Mouse (Mus musculus): ENCODE measurements around the gene Pdia2.
A peak's percentile ranks its signal among the peaks of the same experiment; 100 is the strongest.

Pdia2 gene

DNA sequence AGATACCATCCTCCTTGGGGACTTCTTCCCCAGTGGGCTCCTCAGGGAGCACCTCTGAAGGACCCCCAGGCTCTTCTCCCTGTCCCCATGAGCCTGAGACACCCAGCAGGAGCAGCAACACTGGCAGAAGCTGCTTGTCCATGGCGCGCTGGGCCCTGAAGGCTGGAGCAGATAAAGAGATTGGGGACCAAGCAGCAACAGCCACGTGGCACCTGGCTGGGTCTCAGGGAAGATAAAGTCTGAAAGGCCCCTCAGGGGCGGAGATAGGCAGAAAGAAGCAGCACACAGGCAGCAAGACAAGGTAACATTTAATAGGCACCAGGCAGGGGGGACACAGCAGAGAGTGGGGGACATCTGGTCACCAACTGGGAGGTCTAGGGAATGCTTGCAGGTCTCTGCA lies at the start of gene Pdia2:
Gene Pdia2, minus strand, starts transcription at position 196 of the 400 bp plus-strand sequence.
- Histone ChIP-seq H3K36me3 (ENCODE audit: control insufficient read depth, insufficient read depth, low read length, poor library complexity, severe bottlenecking) (peaks cover 2% of the 10 kb centered on the region), H3K27me3 (ENCODE audit: control insufficient read depth, insufficient read depth, low read length, poor library complexity, severe bottlenecking) (no peaks in the 10 kb centered on the region)
- no peak for DNase-seq (ENCODE audit: low read depth, low spot score)

DNA sequence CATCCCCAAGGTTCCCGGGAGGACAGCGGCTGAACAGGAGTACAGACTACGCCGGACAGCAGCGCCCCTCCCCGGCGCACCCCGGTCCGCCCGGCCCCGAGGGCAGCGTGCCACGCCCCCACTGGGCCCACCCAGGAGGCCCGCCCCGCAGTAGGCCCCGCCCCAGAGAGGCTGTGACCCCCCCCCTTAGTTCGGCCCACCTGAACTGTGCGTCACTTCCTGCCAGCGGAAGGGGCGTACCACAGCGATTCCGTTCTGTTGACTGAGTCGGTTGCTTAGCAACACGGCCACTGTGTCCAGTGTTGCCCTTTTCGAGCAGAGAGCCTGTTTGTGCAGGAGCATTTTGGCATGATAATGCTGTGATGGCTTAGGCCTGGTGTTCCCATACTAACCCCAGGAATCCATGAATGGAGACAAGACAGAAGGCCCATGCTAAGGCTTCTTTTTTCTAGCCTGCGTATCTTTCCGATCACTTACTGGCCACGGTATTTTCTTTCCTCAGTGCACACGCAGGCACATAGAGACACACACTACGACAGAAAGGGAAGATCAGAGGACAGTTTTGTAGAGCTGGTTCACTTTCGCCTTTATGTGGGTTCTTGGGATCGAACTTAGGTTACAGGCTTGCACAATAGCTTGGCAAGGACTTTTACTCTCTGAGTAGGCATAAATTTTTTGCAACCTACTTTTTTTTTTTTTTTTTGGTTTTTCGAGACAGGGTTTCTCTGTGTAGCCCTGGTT lies 45.4 kb upstream of the Pdia2 start, which contains the start of gene Fam234a:
Gene Fam234a, minus strand, starts transcription at position 142 of the 741 bp plus-strand sequence.
- no peaks in the 10 kb centered on the region for H3K27me3 ChIP-seq (ENCODE audit: control insufficient read depth, insufficient read depth, low read length, poor library complexity, severe bottlenecking)
- H3K36me3 ChIP-seq (ENCODE audit: control insufficient read depth, insufficient read depth, low read length, poor library complexity, severe bottlenecking) = no peaks in the 10 kb centered on the region
- peak; percentile 96 for DNase-seq (ENCODE audit: low read depth, low spot score)

DNA sequence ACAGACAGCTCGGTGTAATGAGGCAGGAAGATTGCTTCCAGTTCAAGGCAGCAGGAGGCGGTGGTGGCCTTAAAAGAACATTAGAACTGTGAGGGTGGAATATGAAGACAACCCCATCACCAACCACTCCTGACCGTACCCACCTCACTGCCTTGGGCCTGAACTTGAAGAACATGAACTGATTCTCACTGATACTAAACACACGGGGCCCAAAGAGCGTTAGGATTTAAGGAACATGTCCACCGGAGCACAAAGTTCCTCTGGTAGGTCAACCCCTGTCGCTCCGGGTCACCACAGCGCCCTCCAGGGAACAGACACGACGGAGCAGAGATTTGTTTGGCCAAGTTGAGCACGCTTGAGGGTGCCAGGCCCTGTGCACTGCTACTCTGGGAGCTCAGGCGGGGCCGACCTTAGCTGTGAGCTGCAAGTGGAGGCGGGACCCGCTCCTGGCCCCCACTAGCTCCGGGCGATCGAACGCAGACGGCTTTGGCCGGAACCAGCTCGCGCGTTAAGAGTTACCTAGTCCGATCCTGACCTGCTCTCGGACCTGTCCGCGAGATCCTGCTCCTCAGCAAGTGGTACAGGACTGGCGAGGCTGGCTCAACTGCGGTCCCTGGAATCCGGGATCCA lies 44.7 kb upstream of the Pdia2 start:
- no peaks in the 10 kb centered on the region for H3K36me3 ChIP-seq (ENCODE audit: control insufficient read depth, insufficient read depth, low read length, poor library complexity, severe bottlenecking)
- peak; percentile 77 for DNase-seq (ENCODE audit: low read depth, low spot score)
- no peaks in the 10 kb centered on the region for H3K27me3 ChIP-seq (ENCODE audit: control insufficient read depth, insufficient read depth, low read length, poor library complexity, severe bottlenecking)

DNA sequence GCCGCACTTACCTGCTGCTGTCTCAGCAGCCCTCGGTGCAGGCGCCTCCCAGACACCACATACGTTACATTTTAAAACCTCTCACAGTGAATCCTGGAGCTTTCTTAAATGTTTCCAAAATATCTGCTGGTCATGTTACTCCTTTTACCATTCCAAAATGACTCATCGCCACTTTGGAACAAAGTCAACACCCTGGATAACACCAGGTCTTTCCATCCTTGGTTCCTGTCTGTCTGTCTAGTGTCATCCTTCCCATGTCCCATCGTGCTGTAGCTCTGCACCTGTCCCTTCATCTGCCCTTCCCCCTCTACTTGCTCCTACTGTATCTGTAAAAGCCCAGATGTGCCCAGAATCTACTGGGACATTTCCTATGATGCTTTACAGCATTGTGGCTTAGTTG lies 42.1 kb upstream of the Pdia2 start:
- DNase-seq (ENCODE audit: low read depth, low spot score) = no peak
- no peaks in the 10 kb centered on the region for H3K27me3 ChIP-seq (ENCODE audit: control insufficient read depth, insufficient read depth, low read length, poor library complexity, severe bottlenecking)
- H3K36me3 ChIP-seq (ENCODE audit: control insufficient read depth, insufficient read depth, low read length, poor library complexity, severe bottlenecking) = no peaks in the 10 kb centered on the region

DNA sequence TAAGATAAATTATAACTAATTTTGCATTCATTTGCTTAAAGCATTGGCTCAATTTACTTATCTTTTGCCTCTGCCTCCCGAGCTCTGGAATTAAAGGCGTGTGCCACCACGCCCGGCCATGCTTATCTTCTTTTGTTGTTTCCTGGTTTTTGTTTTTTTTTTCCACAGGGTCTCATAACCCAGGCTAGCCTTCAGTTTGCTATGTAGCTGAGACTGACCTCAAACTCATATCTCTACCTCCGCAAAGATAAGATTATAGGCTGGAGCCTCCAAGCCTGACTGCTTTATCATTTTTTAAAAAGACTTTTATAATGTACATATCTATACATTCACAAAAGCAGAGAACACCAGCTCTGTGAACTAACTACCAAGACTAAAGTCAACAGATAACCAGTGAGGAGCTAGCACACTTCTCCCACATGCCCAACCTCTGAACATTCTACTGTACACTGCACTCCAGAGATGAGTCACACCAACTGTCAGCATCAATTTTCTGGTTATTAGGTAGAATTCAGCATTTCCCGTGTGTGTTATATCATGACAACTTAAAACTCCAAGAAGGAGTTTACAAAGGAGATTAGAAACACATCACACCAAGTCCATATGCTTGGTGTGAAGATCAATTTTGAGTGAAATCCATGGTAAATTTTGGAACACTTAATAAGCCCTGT lies 41.4 kb upstream of the Pdia2 start:
- no peaks in the 10 kb centered on the region for H3K36me3 ChIP-seq (ENCODE audit: control insufficient read depth, insufficient read depth, low read length, poor library complexity, severe bottlenecking)
- DNase-seq (ENCODE audit: low read depth, low spot score) = no peak
- no peaks in the 10 kb centered on the region for H3K27me3 ChIP-seq (ENCODE audit: control insufficient read depth, insufficient read depth, low read length, poor library complexity, severe bottlenecking)

DNA sequence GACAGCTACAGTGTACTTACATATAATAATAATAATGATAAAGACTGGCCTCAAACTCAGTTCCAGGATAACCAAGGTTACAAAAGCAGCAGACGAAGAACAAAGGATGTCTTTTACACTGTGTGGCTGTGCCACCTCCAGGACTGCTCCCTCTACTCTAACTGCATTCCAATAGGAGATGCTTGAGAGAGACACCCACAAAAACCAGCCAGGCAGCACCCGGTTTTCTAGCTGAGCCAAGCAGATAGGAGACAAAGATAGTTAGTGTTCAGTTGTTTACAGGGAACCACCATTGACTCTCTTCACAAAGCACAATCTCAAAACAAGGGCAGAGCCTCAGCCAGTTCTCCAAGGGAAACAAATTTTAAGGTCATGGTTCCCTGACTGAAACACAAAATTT lies 40.7 kb upstream of the Pdia2 start:
- no peaks in the 10 kb centered on the region for H3K27me3 ChIP-seq (ENCODE audit: control insufficient read depth, insufficient read depth, low read length, poor library complexity, severe bottlenecking)
- DNase-seq (ENCODE audit: low read depth, low spot score) = no peak
- H3K36me3 ChIP-seq (ENCODE audit: control insufficient read depth, insufficient read depth, low read length, poor library complexity, severe bottlenecking) = no peaks in the 10 kb centered on the region

DNA sequence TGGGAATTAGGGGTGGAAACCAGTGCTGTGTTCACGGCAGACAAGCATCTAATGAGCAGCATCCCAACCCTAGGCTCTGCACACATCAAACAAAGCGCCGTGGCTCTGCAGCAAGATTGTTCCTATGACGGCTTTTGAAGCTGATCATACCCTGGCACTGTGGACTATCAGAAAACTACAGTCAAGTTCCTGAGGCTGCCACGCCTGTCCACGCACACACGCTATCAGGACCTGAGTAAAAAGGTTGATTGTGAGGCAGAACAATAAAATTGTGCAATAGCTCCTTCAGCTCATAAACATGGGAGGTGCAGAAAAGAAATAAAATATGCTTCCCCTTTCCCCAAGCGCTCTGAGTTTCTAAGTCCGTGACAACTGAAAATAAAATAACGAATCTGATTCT lies 38.8 kb upstream of the Pdia2 start:
- Histone ChIP-seq H3K36me3 (ENCODE audit: control insufficient read depth, insufficient read depth, low read length, poor library complexity, severe bottlenecking) (no peaks in the 10 kb centered on the region), H3K27me3 (ENCODE audit: control insufficient read depth, insufficient read depth, low read length, poor library complexity, severe bottlenecking) (no peaks in the 10 kb centered on the region)
- DNase-seq (ENCODE audit: low read depth, low spot score) = no peak

DNA sequence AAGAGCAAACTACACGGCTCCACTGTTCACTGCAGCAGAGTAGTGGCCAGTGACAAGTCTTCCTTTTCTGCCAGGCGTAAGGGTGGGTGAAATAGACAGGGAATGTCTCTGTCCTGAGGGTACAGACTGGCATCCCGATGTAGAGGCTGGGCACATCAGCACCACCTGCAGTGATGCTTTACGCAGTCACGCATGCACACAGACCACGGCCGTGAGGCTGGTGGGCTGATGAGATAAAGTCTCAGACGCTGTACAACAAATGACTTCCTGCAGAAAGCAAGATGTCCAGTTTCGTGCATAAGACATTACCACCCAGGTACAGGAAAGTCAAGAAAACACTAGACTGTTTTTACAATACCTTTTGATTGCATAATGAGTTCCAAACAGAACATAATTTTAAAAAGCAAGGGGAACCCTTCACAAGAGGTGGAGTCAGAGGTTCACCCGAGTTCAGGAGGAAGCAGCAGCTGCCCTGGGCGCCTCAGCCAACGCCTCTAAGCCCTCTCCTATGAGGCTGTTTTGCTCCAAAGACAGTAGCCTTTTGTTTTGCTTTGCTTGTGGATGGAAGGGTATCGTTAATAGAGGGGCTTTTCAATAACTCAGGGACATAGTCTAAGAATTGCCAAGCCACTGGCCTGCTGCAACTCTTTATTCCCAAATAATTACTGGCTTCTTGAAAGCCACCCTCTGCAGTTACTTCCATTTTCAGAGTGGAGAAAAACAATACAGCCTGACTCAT lies 36.4 kb upstream of the Pdia2 start:
- no peak for DNase-seq (ENCODE audit: low read depth, low spot score)
- Histone ChIP-seq H3K27me3 (ENCODE audit: control insufficient read depth, insufficient read depth, low read length, poor library complexity, severe bottlenecking) (no peaks in the 10 kb centered on the region), H3K36me3 (ENCODE audit: control insufficient read depth, insufficient read depth, low read length, poor library complexity, severe bottlenecking) (no peaks in the 10 kb centered on the region)

DNA sequence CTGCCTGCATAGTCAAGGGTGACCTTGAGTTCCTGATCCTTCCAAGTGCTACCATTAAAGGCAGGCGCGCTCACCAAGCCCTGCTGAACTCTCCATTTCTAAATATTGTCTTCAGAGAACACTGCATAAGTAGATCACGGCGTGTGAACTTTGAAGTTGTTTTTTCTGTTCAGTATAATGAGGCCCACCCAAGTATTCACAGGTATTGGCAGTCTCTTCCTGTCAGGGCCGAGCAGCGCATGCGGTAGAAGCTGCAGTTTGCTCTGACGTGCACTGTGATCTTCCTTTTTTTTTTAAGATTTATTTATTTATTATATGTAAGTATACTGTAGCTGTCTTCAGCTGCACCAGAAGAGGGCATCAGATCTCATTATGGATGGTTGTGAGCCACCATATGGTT lies 35.5 kb upstream of the Pdia2 start:
- Histone ChIP-seq H3K36me3 (ENCODE audit: control insufficient read depth, insufficient read depth, low read length, poor library complexity, severe bottlenecking) (no peaks in the 10 kb centered on the region), H3K27me3 (ENCODE audit: control insufficient read depth, insufficient read depth, low read length, poor library complexity, severe bottlenecking) (no peaks in the 10 kb centered on the region)
- DNase-seq (ENCODE audit: low read depth, low spot score) = no peak

DNA sequence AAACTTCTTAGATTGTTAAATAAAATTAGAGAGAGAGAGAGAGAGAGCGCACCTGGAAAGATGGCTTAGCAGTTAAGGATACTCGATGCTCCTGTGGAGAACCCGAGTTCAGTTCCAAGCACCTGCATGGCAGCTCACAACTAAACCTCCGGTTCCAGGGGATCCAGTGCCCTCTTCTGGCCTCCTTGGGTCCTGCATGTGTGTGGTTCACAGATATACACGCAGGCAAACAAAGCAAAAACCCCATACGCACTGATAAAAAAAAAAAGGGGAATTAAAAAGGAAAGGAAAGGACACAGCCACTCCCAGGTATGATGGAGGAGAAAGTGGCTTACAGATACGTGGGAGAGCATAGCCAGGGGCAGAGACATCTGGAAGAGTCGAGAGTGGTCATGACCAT lies 34.0 kb upstream of the Pdia2 start:
- peak; percentile 53 for DNase-seq (ENCODE audit: low read depth, low spot score)
- Histone ChIP-seq H3K36me3 (ENCODE audit: control insufficient read depth, insufficient read depth, low read length, poor library complexity, severe bottlenecking) (no peaks in the 10 kb centered on the region), H3K27me3 (ENCODE audit: control insufficient read depth, insufficient read depth, low read length, poor library complexity, severe bottlenecking) (no peaks in the 10 kb centered on the region)

DNA sequence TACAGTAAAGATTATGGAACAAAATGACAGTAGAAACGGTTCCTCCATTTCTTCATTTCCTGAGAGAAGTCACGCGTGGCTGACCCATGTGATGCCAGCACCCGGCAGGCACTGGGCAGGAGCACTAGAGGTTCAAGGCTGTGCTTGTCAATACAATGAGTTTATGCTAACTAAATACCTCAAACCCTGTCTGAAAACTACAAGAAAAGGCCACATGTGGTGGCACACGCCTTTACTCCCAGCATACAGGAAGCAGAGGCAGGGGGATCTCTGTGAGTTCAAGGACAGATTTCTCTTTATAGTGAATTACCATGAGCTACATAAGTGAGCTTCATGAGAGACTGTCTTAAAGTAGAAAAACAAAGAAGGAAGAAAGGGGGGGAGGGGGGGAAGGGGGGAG lies 32.3 kb upstream of the Pdia2 start:
- DNase-seq (ENCODE audit: low read depth, low spot score) = no peak
- H3K27me3 ChIP-seq (ENCODE audit: control insufficient read depth, insufficient read depth, low read length, poor library complexity, severe bottlenecking) = no peaks in the 10 kb centered on the region

DNA sequence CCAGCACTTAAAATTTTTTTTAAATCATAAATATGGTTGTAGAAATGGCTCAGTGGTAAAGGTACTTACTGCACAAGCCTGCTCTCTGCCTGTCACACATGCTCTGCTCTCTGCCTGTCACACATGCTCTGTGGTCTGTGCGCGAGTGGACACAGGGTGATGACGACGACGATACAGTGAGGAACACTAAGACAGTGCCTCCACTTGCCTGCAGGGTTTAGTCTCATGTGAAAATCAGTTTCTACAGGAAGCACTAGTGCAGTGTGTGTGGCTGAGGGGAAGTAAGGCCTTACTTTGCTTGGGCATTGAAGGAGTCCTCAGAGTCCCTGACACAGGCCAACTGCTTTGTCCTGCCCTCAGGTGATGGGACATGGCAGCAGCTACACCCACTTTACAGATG lies 30.9 kb upstream of the Pdia2 start:
- Histone ChIP-seq H3K36me3 (ENCODE audit: control insufficient read depth, insufficient read depth, low read length, poor library complexity, severe bottlenecking) (no peaks in the 10 kb centered on the region), H3K27me3 (ENCODE audit: control insufficient read depth, insufficient read depth, low read length, poor library complexity, severe bottlenecking) (no peaks in the 10 kb centered on the region)
- DNase-seq (ENCODE audit: low read depth, low spot score) = no peak

More for the DNA sequence above, 32.3 kb upstream of the Pdia2 start:
- H3K36me3 ChIP-seq (ENCODE audit: control insufficient read depth, insufficient read depth, low read length, poor library complexity, severe bottlenecking) = no peaks in the 10 kb centered on the region

DNA sequence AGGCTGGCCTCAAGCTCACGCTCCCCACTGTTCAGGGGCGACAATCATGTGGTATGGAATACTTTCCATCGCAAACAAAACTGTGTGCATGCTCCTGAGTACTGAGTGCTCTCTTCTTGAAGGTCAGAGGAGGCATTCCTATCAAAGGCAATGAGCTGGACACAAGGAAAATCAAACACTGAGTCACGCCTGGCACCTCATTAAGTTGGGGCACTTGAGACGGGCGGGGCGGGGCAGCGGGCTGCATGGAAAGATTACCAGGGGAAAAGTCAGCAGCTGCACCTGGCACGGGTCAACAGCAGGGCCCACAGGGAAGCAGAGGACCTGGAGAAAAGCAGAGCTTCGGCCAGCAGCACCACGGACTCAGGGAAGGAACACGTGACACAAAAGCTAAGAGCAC lies 26.3 kb upstream of the Pdia2 start:
- no peaks in the 10 kb centered on the region; the same call in 1 of the 2 replicates for H3K27me3 ChIP-seq (ENCODE audit: control insufficient read depth, insufficient read depth, low read length, poor library complexity, severe bottlenecking)
- DNase-seq (ENCODE audit: low read depth, low spot score) = no peak
- H3K36me3 ChIP-seq (ENCODE audit: control insufficient read depth, insufficient read depth, low read length, poor library complexity, severe bottlenecking) = no peaks in the 10 kb centered on the region

DNA sequence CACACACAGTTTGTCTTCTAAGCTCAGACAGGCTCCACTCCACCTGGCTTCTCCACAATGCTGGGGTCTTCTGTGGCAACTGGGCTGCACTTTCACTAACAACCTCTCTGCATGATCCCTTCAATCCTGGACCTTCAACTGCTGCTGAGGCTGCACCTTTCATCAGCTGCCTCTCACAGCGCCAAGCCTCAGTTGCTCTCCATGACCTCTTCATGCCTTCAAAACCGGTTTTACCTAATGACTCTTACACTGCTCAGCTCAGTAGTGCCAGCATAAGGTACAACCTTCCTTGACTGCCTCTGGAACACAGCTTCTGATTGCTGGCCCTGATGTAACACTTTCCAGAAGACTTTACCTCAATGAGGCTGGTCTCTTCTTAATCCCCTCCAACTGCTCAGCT lies 22.6 kb upstream of the Pdia2 start:
- no peaks in the 10 kb centered on the region for H3K36me3 ChIP-seq (ENCODE audit: control insufficient read depth, insufficient read depth, low read length, poor library complexity, severe bottlenecking)
- DNase-seq (ENCODE audit: low read depth, low spot score) = no peak
- no peaks in the 10 kb centered on the region; the same call in 1 of the 2 replicates for H3K27me3 ChIP-seq (ENCODE audit: control insufficient read depth, insufficient read depth, low read length, poor library complexity, severe bottlenecking)

DNA sequence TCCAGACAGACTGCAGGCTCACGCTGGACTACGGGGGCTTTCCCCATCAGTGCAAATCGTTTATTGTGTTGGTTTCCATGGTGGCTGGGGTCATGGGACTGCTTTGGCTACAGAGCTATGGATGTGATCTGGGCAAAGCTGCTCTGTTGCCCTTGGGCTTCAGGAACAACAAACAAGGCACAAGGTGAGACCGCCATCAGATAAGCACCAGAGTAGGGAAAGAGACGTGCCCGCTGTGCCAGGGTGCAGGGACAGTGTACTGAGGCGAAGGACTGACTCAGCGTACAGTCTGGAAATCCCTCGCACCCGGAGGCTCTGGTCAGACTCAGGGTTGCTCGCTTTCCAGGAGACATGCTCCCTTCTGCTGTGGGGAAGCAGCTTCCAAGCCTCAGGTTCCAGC lies 13.8 kb upstream of the Pdia2 start:
- Histone ChIP-seq H3K27me3 (ENCODE audit: control insufficient read depth, insufficient read depth, low read length, poor library complexity, severe bottlenecking) (no peaks in the 10 kb centered on the region), H3K36me3 (ENCODE audit: control insufficient read depth, insufficient read depth, low read length, poor library complexity, severe bottlenecking) (no peaks in the 10 kb centered on the region)
- no peak for DNase-seq (ENCODE audit: low read depth, low spot score)

Data from splenic B cell, adult 2 months (primary cell).